Mouse (Mus musculus) lung, postnatal 0 days (tissue): Measurements from ENCODE around the gene Nrros. TPM values are rescaled to one million over a fixed set of nuclear protein-coding genes. Genes with fewer than 3 reads are reported as not detected.
A peak's percentile ranks its signal among the peaks of the same experiment; 100 is the strongest.
"Not testable (repeated sequence)": the region's sequence is repeated elsewhere in the genome, so short reads cannot be mapped to it uniquely, and the experiment has no call there.

Experiments
- ATAC-seq: fragments of 200-750 bp; cut with Nextera tagmentation; 2 replicates; pipeline ENCODE4 v1.8.0; 2017; ENCODE audit warnings: moderate library complexity
- DNase-seq: peaks from one replicate; pipeline ENCODE4 v3.0.0-alpha.2; 2016; ENCODE audit warnings: low spot score
- H3K27ac ChIP-seq: fragments of 300-500 bp; sonication (generic); 2 replicates; pipeline ENCODE4 v1.5.1; 2014; ENCODE audit warnings: antibody characterized with exemption, mild to moderate bottlenecking, low read length, mixed read lengths
- H3K27me3 ChIP-seq: fragments of 300-500 bp; sonication (generic); replicated peaks from 2 replicates; pipeline ENCODE4 v1.6.1; 2014; ENCODE audit warnings: low read length, mixed read lengths; ENCODE audit not compliant: insufficient read depth
- H3K36me3 ChIP-seq: fragments of 300-500 bp; sonication (generic); 2 replicates; pipeline ENCODE4 v1.6.1; 2014; ENCODE audit warnings: low read length, mixed read lengths; ENCODE audit not compliant: insufficient read depth
- H3K4me1 ChIP-seq: fragments of 300-500 bp; sonication (generic); 2 replicates; pipeline ENCODE4 v1.6.1; 2014; ENCODE audit warnings: antibody characterized with exemption, low read depth, low read length, mixed read lengths; ENCODE audit not compliant: insufficient read depth
- H3K4me2 ChIP-seq: fragments of 300-500 bp; sonication (generic); replicated peaks from 2 replicates; pipeline ENCODE4 v1.6.1; 2014; ENCODE audit warnings: low read depth, mild to moderate bottlenecking, low read length, moderate library complexity, mixed read lengths
- H3K4me3 ChIP-seq: fragments of 300-500 bp; sonication (generic); 2 replicates; pipeline ENCODE4 v1.5.1; 2014; ENCODE audit warnings: low read depth, low read length
- H3K9ac ChIP-seq: fragments of 300-500 bp; sonication (generic); replicated peaks from 2 replicates; pipeline ENCODE4 v1.6.1; 2014; ENCODE audit warnings: low read depth, mild to moderate bottlenecking
- H3K9me3 ChIP-seq: fragments of 300-500 bp; sonication (generic); 2 replicates; pipeline ENCODE4 v1.6.1; 2016; ENCODE audit warnings: low read length, mixed read lengths
- CTCF ChIP-seq: IDR thresholded peaks from 2 replicates; pipeline ENCODE4 v1.5.1; 2016; ENCODE audit warnings: antibody characterized with exemption, mild to moderate bottlenecking
- EP300 ChIP-seq: IDR thresholded peaks from 2 replicates; pipeline ENCODE4 v1.6.1; 2016; ENCODE audit warnings: antibody characterized with exemption, mild to moderate bottlenecking, control low read depth
- WGBS: fragments of 180-500 bp; shearing (Covaris S2); extraction: QIAGEN DNeasy Blood & Tissue Kit; methylation state at CpG from one replicate; pipeline ENCODE4 v1.1.7; 2014; 5-methylcytosine and 5-hydroxymethylcytosine counted together
- polyA plus RNA-seq: library from polyadenylated mRNA; unstranded; fragments of >200 nt; fragmentation: Nextera tagmentation; extraction: Ambion mirVana; gene quantifications from 2 replicates; pipeline ENCODE4 v1.2.1, GENCODE M21; 2015

Nrros gene
- polyA plus RNA-seq, 1 experiment from 2014 or later: 31.5 TPM

DNA sequence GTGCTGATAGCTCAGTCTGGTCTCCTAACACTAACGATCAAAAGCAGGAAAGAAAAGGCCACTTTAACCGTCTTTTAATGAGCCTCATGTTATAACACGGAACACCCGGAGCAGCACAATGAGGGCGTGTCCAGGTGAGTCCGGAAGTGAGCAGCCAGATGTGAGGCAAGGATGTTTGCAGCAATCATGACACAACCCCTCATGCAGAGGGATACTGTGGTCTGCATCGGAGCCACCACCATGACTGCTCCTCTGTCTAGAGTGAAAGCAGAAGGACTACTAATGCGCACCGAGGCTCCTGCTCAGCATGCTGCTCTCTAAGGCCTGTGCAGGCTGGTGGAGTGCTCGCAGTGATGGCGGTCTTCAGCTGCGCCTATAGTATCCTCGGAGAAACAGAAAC lies 63.1 kb downstream of the Nrros start:
- peaks cover 4% of the 10 kb centered on the region; the same call in 1 of the 2 replicates for H3K4me1 ChIP-seq
- no peak overlapping the region for H3K4me2 ChIP-seq
- H3K27me3 ChIP-seq: no peaks in the 10 kb centered on the region
- no peak for DNase-seq
- 83% methylated on average over 13 of the region's 13 CpGs for WGBS
- no peak overlapping the region for H3K9ac ChIP-seq
- TF ChIP-seq CTCF: no peak
- TF ChIP-seq EP300: no peak
- H3K27ac ChIP-seq: no peak overlapping the region
- peaks cover 7% of the 10 kb centered on the region; the same call in 1 of the 2 replicates for H3K36me3 ChIP-seq
- no peak for ATAC-seq
- H3K4me3 ChIP-seq: no peak overlapping the region
- no peaks in the 10 kb centered on the region for H3K9me3 ChIP-seq

DNA sequence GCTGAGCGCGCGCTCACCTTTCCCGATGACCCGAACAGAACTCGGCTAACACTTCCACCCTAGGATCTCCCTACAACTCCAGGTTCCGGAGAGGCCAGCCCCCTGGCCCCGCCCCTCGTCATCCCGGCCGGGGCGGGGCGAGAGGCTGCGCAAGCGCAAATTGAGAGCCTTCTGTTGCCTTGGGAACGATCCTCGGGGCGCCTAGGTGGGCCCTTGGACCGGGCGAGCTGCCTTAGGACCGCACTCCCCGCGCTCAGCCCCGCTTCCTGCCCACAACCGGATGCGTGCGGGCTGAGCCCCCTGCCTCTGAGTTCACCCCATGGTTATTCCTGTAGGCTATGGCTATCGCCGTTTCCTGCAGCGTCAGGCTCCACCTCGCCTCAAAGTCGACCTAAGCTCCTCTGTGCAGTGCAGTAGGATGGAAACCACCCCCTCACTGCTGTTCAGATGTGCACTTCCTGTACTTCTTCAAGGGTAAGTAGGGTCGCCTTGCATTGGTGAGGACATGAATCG lies 65.7 kb downstream of the Nrros start, which contains the start of the genes Pigx and Cep19:
Gene Pigx (minus strand): TSS at position 103 of the 513 bp plus-strand sequence.
Gene Cep19 (plus strand): TSS at position 163 of the 513 bp plus-strand sequence.
- TF ChIP-seq EP300 (no peak), CTCF (0 out of 2 replicates have a peak, but pooled peaks have one; percentile 0)
- DNase-seq (peak; percentile 92), ATAC-seq (peak; percentile 97)
- H3K4me2 ChIP-seq: peak within 1 kb of the TSS; percentile 69
- H3K36me3 ChIP-seq: peaks cover 7% of the 10 kb centered on the region; the same call in 1 of the 2 replicates
- peak within 1 kb of the TSS; percentile 62 for H3K27ac ChIP-seq
- peak within 1 kb of the TSS; percentile 77 for H3K9ac ChIP-seq
- H3K9me3 ChIP-seq: no peaks in the 10 kb centered on the region
- no peaks in the 10 kb centered on the region for H3K27me3 ChIP-seq
- peak within 1 kb of the TSS; percentile 74 for H3K4me3 ChIP-seq
- H3K4me1 ChIP-seq: peaks cover 4% of the 10 kb centered on the region; the same call in 1 of the 2 replicates
- WGBS: 0% methylated on average over 33 of the region's 34 CpGs

DNA sequence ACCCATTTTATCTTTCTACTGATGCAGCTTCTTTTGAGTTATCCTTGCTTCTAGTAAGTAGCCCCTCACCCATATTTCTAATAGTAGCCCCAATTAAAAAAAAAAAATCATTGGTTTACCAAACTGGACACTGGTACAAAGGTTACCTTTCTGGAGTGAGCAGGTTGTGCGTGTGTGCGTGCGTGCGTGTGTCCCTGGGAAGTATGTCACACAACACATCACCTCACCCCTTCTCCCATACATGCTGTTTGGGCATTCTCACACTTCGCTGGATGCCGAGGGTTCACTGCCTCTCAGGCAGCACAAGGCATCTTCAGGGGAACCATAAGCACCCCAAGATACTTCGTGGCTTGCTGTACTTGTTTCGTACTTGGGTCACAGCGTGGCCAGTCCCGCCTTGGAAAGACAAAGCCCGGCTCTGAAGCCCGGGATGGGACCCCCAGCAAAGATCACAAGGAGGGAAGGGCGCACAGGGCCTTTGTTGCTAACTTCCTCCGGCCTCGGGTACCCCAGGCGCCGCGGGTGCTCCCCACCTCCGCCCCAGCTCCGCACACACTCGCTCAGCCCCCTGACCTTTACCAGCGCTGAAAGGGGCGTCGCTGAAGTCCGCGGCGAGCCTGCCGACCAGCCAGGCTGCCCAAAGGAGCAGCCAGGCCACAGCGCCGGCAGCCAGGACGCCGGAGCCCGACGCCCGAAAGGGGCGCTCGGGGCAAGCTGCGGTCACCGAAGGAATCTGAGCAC lies 66.3 kb downstream of the Nrros start:
- WGBS: under 1% methylated on average over 38 of the region's 39 CpGs
- H3K4me3 ChIP-seq: peak overlapping the region; percentile 74
- H3K9ac ChIP-seq: peak overlapping the region; percentile 77
- H3K27ac ChIP-seq: peak overlapping the region; percentile 62
- peaks cover 4% of the 10 kb centered on the region; the same call in 1 of the 2 replicates for H3K4me1 ChIP-seq
- peaks cover 7% of the 10 kb centered on the region; the same call in 1 of the 2 replicates for H3K36me3 ChIP-seq
- TF ChIP-seq CTCF: 0 out of 2 replicates have a peak, but pooled peaks have one; percentile 1
- TF ChIP-seq EP300: no peak
- H3K4me2 ChIP-seq: peak overlapping the region; percentile 69
- DNase-seq: no peak
- H3K9me3 ChIP-seq: no peaks in the 10 kb centered on the region
- H3K27me3 ChIP-seq: no peaks in the 10 kb centered on the region
- peak; percentile 80 for ATAC-seq

GRCm38 (mm10) chr16:32097757-32098156 lies 67.6 kb downstream of the Nrros start:
- not testable (repeated sequence) for H3K4me1 ChIP-seq, H3K4me3 ChIP-seq, H3K27me3 ChIP-seq, H3K9me3 ChIP-seq, H3K9ac ChIP-seq, H3K4me2 ChIP-seq, H3K27ac ChIP-seq, H3K36me3 ChIP-seq, DNase-seq, ATAC-seq
- 86% methylated on average over 2 of the region's 2 CpGs for WGBS

Other genes with a start within 250 kb of the Nrros start
- gene Pigz, start 231.7 kb downstream of the Nrros start, polyA plus RNA-seq: 0.30 and 0.63 TPM in 2 replicates
- 79.7 and 82.8 TPM in 2 replicates for gene 0610012G03Rik, start 217.1 kb downstream of the Nrros start, polyA plus RNA-seq
- gene Ncbp2, start 217.1 kb downstream of the Nrros start, polyA plus RNA-seq: 38.6 and 48.5 TPM in 2 replicates
- 5.5 and 6.0 TPM in 2 replicates for gene Senp5, start 162.3 kb downstream of the Nrros start, polyA plus RNA-seq
- gene Pak2, start 86.3 kb downstream of the Nrros start, polyA plus RNA-seq: 25.8 and 30.6 TPM in 2 replicates
- 57.7 and 61.4 TPM in 2 replicates for gene Pigx, start 65.9 kb downstream of the Nrros start, polyA plus RNA-seq
- 17.3 and 21.6 TPM in 2 replicates for gene Cep19, start 65.8 kb downstream of the Nrros start, polyA plus RNA-seq
- 0.18 TPM in 1 of 2 replicates, not detected in the other for gene Bex6, start 14.2 kb upstream of the Nrros start, polyA plus RNA-seq
- 7.9 and 9.2 TPM in 2 replicates for gene Fbxo45, start 81.6 kb upstream of the Nrros start, polyA plus RNA-seq
- 15.3 and 16.1 TPM in 2 replicates for gene Wdr53, start 81.6 kb upstream of the Nrros start, polyA plus RNA-seq
- gene Smco1, start 105.9 kb upstream of the Nrros start, polyA plus RNA-seq: 0.10 TPM in 1 of 2 replicates, not detected in the other
- gene Rnf168, start 111.9 kb upstream of the Nrros start, polyA plus RNA-seq: 16.5 and 18.6 TPM in 2 replicates
- 12.9 and 13.2 TPM in 2 replicates for gene Ubxn7, start 166.7 kb upstream of the Nrros start, polyA plus RNA-seq
- gene Tm4sf19, start 234.9 kb upstream of the Nrros start, polyA plus RNA-seq: not detected in 2 replicates